Mouse (Mus musculus) liver, embryonic 14.5 days (tissue): ENCODE measurements around the gene Fxyd3.
A peak's percentile ranks its signal among the peaks of the same experiment; 100 is the strongest.

Experiments used
- CTCF ChIP-seq: IDR thresholded peaks from 2 replicates; pipeline ENCODE4 v1.5.1; 2016; ENCODE audit warnings: antibody characterized with exemption, low read depth, control low read depth
- EP300 ChIP-seq: IDR thresholded peaks from 2 replicates; pipeline ENCODE4 v1.6.1; 2016; ENCODE audit warnings: antibody characterized with exemption, low read depth

DNA sequence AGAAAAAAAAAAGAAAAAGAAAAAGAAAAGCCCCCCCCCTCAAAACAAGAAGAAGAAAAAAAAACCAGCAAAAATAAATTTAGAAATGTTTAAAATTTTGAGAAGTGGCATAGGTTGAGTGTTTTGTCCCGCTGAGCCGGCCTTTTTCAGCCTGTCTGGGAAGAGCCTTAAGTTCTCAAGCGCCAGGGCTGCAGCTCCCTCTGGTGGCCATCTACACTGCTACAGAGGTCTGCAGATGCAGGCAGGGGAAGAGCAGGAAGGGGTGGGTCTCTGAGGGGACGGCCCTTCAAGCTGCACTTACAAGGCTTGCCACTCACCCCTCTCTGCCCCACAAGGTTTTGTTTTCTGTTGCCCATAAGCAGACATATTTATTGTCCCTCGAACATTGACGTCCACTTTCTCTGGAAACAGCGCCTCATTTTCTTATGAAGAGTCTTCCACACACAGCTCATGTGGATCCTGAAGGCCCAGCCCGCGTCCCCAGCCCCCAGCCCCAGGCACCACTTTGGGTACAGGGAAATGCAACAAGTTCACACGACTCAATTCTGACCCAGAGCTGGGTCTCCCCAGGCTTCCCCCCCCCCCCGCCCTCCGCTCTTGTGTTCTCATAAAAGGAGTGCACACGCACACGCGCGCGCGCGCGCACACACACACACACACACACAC, 21.2 kb upstream of the Fxyd3 start:
- TF ChIP-seq CTCF (peak; percentile 90), EP300 (no peak)
